Mouse (Mus musculus) skeletal muscle tissue, adult 2 months (tissue): ENCODE measurements at regions not wholly inside any gene's neighbourhood (a gene's known extent, or its start where the extent isn't known, plus 50 kb on each side); places are given as distances from the start of the nearest gene placed in this dataset.

ENCODE experiments used
- DNase-seq: peaks from one replicate; pipeline ENCODE4 v3.0.0-alpha.2; 2012; ENCODE audit warnings: low read depth, low spot score

GRCm38 (mm10) chr13:112071209-112071955 lies 216.9 kb upstream of the Ankrd55 start:
- no peak for DNase-seq

GRCm38 (mm10) chr13:112071956-112072314 lies 216.3 kb upstream of the Ankrd55 start:
- no peak for DNase-seq

- DNase-seq = no peak
These were observed 214.5 kb upstream of the Ankrd55 start for GRCm38 (mm10) chr13:112073519-112074406.

GRCm38 (mm10) chr13:112075847-112076479 lies 212.3 kb upstream of the Ankrd55 start:
- no peak for DNase-seq

GRCm38 (mm10) chr13:112078088-112078487 lies 210.2 kb upstream of the Ankrd55 start:
- DNase-seq = no peak

GRCm38 (mm10) chr13:112081935-112082334 lies 206.3 kb upstream of the Ankrd55 start:
- DNase-seq = no peak

GRCm38 (mm10) chr13:112084484-112085278 lies 203.6 kb upstream of the Ankrd55 start:
- DNase-seq = peak; percentile 38

- peak; percentile 30 for DNase-seq
These were observed 199.9 kb upstream of the Ankrd55 start for GRCm38 (mm10) chr13:112088312-112088771.

- DNase-seq = no peak
These were observed 197.5 kb upstream of the Ankrd55 start for GRCm38 (mm10) chr13:112090737-112091136.

GRCm38 (mm10) chr13:112095595-112096139 lies 192.6 kb upstream of the Ankrd55 start:
- DNase-seq = no peak

GRCm38 (mm10) chr13:112099953-112100591 lies 188.2 kb upstream of the Ankrd55 start:
- no peak for DNase-seq

- no peak for DNase-seq
These were observed 187.4 kb upstream of the Ankrd55 start for GRCm38 (mm10) chr13:112100592-112101420.

GRCm38 (mm10) chr13:112101421-112101756 lies 186.9 kb upstream of the Ankrd55 start:
- DNase-seq = no peak

GRCm38 (mm10) chr13:112105953-112106352 lies 182.3 kb upstream of the Ankrd55 start:
- no peak for DNase-seq

GRCm38 (mm10) chr13:112114741-112115201 lies 173.5 kb upstream of the Ankrd55 start:
- DNase-seq = no peak

GRCm38 (mm10) chr13:112116101-112116726 lies 172.0 kb upstream of the Ankrd55 start:
- DNase-seq = peak; percentile 41

- no peak for DNase-seq
These were observed 169.7 kb upstream of the Ankrd55 start for GRCm38 (mm10) chr13:112118564-112118963.

GRCm38 (mm10) chr13:112119611-112120041 lies 168.6 kb upstream of the Ankrd55 start:
- no peak for DNase-seq

- no peak for DNase-seq
These were observed 167.9 kb upstream of the Ankrd55 start for GRCm38 (mm10) chr13:112120346-112120745.
